Mouse (Mus musculus) lung, postnatal 0 days (tissue): ENCODE measurements around the gene Bcdin3d. TPM values are rescaled to one million over a fixed set of nuclear protein-coding genes. Genes with fewer than 3 reads are reported as not detected.

Experiments used
- ATAC-seq: fragments of 200-750 bp; cut with Nextera tagmentation; 2 replicates; pipeline ENCODE4 v1.8.0; 2017; ENCODE audit warnings: moderate library complexity
- DNase-seq: peaks from one replicate; pipeline ENCODE4 v3.0.0-alpha.2; 2016; ENCODE audit warnings: low spot score
- H3K27ac ChIP-seq: fragments of 300-500 bp; sonication (generic); 2 replicates; pipeline ENCODE4 v1.5.1; 2014; ENCODE audit warnings: antibody characterized with exemption, mild to moderate bottlenecking, low read length, mixed read lengths
- H3K27me3 ChIP-seq: fragments of 300-500 bp; sonication (generic); replicated peaks from 2 replicates; pipeline ENCODE4 v1.6.1; 2014; ENCODE audit warnings: low read length, mixed read lengths; ENCODE audit not compliant: insufficient read depth
- H3K36me3 ChIP-seq: fragments of 300-500 bp; sonication (generic); 2 replicates; pipeline ENCODE4 v1.6.1; 2014; ENCODE audit warnings: low read length, mixed read lengths; ENCODE audit not compliant: insufficient read depth
- H3K4me1 ChIP-seq: fragments of 300-500 bp; sonication (generic); 2 replicates; pipeline ENCODE4 v1.6.1; 2014; ENCODE audit warnings: antibody characterized with exemption, low read depth, low read length, mixed read lengths; ENCODE audit not compliant: insufficient read depth
- H3K4me2 ChIP-seq: fragments of 300-500 bp; sonication (generic); replicated peaks from 2 replicates; pipeline ENCODE4 v1.6.1; 2014; ENCODE audit warnings: low read depth, mild to moderate bottlenecking, low read length, moderate library complexity, mixed read lengths
- H3K4me3 ChIP-seq: fragments of 300-500 bp; sonication (generic); 2 replicates; pipeline ENCODE4 v1.5.1; 2014; ENCODE audit warnings: low read depth, low read length
- H3K9ac ChIP-seq: fragments of 300-500 bp; sonication (generic); replicated peaks from 2 replicates; pipeline ENCODE4 v1.6.1; 2014; ENCODE audit warnings: low read depth, mild to moderate bottlenecking
- H3K9me3 ChIP-seq: fragments of 300-500 bp; sonication (generic); 2 replicates; pipeline ENCODE4 v1.6.1; 2016; ENCODE audit warnings: low read length, mixed read lengths
- CTCF ChIP-seq: IDR thresholded peaks from 2 replicates; pipeline ENCODE4 v1.5.1; 2016; ENCODE audit warnings: antibody characterized with exemption, mild to moderate bottlenecking
- EP300 ChIP-seq: IDR thresholded peaks from 2 replicates; pipeline ENCODE4 v1.6.1; 2016; ENCODE audit warnings: antibody characterized with exemption, mild to moderate bottlenecking, control low read depth
- WGBS: fragments of 180-500 bp; shearing (Covaris S2); extraction: QIAGEN DNeasy Blood & Tissue Kit; methylation state at CpG from one replicate; pipeline ENCODE4 v1.1.7; 2014; 5-methylcytosine and 5-hydroxymethylcytosine counted together
- polyA plus RNA-seq: library from polyadenylated mRNA; unstranded; fragments of >200 nt; fragmentation: Nextera tagmentation; extraction: Ambion mirVana; gene quantifications from 2 replicates; pipeline ENCODE4 v1.2.1, GENCODE M21; 2015

Gene Bcdin3d
- polyA plus RNA-seq, 1 experiment from 2014 or later = 11.5 TPM

DNA sequence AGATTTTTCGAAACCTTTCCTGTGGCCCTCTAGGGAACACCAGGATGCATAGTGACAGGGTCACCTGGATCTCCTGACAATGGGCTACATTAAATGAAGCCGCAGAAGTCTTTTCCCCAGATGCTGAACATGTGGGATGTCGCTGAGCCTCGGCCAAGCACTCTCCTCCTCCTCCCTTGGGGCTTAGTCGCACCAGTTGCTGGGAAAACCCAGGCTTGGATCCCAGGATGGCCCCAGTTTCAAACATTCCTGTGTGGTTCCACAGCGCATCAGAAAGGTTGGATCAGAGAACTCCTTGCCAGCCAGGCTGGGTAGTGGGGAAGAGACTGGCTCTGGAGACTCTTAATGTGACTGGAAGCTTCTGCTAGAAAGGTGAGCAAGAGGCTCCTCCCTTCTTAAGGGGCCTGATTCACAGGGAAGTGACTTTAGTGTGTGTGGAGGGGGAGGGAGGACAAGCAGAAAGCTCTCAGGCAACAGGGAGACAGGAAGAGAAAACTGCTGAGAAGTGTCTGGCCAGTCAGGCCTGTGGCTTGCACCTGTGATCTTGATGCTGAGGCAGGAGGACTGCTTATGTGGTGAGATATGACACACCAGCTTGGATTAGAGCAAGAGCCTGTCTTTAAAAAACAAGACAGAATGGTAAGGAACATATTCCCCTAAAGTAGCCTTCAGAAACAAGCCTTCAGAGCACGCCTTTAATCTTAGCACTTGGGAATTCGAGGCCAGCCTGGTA, 35.4 kb downstream of the Bcdin3d start:
- Histone ChIP-seq H3K27ac (no peak overlapping the region), H3K36me3 (no peaks in the 10 kb centered on the region), H3K9me3 (no peaks in the 10 kb centered on the region), H3K4me1 (peaks cover 10% of the 10 kb centered on the region), H3K9ac (no peak overlapping the region), H3K4me3 (no peak overlapping the region), H3K4me2 (no peak overlapping the region), H3K27me3 (no peaks in the 10 kb centered on the region)
- TF ChIP-seq EP300 = no peak
- no peak for TF ChIP-seq CTCF
- 67% methylated on average over 8 of the region's 8 CpGs for WGBS
- peak; percentile 30 for ATAC-seq
- peak; percentile 50 for DNase-seq

DNA sequence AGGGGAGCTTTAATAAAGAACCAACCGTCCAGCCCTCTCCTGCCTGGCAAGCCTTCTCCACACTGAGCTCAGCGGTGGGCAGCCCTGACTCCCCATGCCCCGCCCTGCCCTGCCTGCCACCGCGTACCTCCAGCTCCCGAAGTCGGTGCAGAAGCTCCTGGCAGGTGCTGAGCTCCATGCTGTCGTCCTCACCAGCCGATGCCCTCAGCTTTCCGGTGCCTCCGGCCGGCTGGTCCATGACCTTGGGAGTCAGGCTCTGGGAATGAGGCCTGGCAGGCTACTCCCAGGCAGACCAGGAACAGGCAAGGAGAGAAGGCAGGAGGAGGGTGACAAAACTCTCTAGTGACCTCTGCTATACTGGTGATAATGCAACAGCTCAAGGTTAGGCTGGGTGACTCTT, 40.6 kb downstream of the Bcdin3d start:
- Histone ChIP-seq H3K4me1 (peaks cover 3% of the 10 kb centered on the region; the same call in 1 of the 2 replicates), H3K27me3 (no peaks in the 10 kb centered on the region), H3K4me2 (no peak overlapping the region), H3K36me3 (no peaks in the 10 kb centered on the region; the same call in 1 of the 2 replicates), H3K9me3 (no peaks in the 10 kb centered on the region), H3K4me3 (no peak overlapping the region), H3K27ac (no peak overlapping the region), H3K9ac (no peak overlapping the region)
- WGBS = 67% methylated on average over 12 of the region's 12 CpGs
- TF ChIP-seq CTCF = no peak
- TF ChIP-seq EP300 = no peak
- 0 out of 2 replicates have a peak, but pooled peaks have one; percentile 7 for ATAC-seq
- no peak for DNase-seq

DNA sequence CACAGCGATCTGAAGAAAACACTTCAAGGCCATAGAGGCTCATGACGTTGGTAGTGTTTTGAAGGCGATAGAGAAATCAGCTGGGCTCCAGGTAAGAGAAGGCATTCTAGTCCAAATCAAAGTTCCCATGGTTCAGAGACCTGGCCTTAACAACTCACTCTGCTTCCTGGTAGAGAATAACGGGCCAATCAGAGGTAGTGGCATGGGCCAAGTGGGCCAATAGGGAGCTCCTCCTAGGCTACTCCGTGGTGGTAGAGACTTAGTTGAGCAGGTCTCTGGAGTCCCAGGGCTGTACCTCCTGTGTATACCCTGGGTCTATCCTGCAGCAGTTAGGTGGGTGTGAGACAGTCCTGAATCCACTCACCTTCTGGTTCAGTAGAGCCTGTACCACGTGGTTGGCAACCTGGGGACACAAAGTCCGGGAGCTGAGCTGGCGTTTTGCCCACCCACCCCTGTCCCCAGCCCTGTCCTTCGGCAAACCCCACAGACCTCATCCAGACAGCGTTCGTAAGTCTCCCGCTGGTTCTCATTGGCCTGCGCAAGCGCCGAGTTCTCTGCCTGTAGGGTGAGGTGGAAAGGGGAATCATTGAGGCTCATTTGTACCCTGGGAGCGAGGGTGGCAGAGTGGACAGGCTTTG, 41.3 kb downstream of the Bcdin3d start:
- Histone ChIP-seq H3K4me3 (no peak overlapping the region), H3K27me3 (no peaks in the 10 kb centered on the region), H3K27ac (no peak overlapping the region), H3K9ac (no peak overlapping the region), H3K4me2 (no peak overlapping the region), H3K4me1 (0 out of 2 replicates have a peak, but pooled peaks cover 3% of the 10 kb centered on the region), H3K36me3 (no peaks in the 10 kb centered on the region; the same call in 1 of the 2 replicates), H3K9me3 (no peaks in the 10 kb centered on the region)
- DNase-seq (no peak), ATAC-seq (no peak)
- WGBS = 88% methylated on average over 16 of the region's 16 CpGs
- TF ChIP-seq EP300 (no peak), CTCF (no peak)

- DNase-seq (no peak), ATAC-seq (no peak; the same call in 1 of the 2 replicates)
- Histone ChIP-seq H3K4me2 (no peak overlapping the region), H3K9me3 (no peaks in the 10 kb centered on the region), H3K27me3 (no peaks in the 10 kb centered on the region), H3K9ac (no peak overlapping the region), H3K4me3 (no peak overlapping the region), H3K4me1 (0 out of 2 replicates have a peak, but pooled peaks cover 3% of the 10 kb centered on the region), H3K36me3 (peaks cover 6% of the 10 kb centered on the region), H3K27ac (no peak overlapping the region)
- no peak for TF ChIP-seq CTCF
- no peak for TF ChIP-seq EP300
- 62% methylated on average over 8 of the region's 8 CpGs for WGBS
Observed at GRCm38 (mm10) chr15:99431967-99432366, 42.6 kb downstream of the Bcdin3d start.

GRCm38 (mm10) chr15:99431504-99431903, 43.0 kb downstream of the Bcdin3d start:
- TF ChIP-seq EP300 (no peak), CTCF (no peak)
- no peaks in the 10 kb centered on the region for H3K9me3 ChIP-seq
- no peaks in the 10 kb centered on the region for H3K27me3 ChIP-seq
- peak; percentile 12; the same call in 1 of the 2 replicates for ATAC-seq
- H3K4me3 ChIP-seq = no peak overlapping the region
- 62% methylated on average over 7 of the region's 7 CpGs for WGBS
- 0 out of 2 replicates have a peak, but pooled peaks cover 3% of the 10 kb centered on the region for H3K4me1 ChIP-seq
- H3K4me2 ChIP-seq = no peak overlapping the region
- peaks cover 8% of the 10 kb centered on the region for H3K36me3 ChIP-seq
- no peak overlapping the region for H3K9ac ChIP-seq
- DNase-seq = peak; percentile 54
- H3K27ac ChIP-seq = no peak overlapping the region

- 0 out of 2 replicates have a peak, but pooled peaks cover 3% of the 10 kb centered on the region for H3K4me1 ChIP-seq
- no peaks in the 10 kb centered on the region for H3K27me3 ChIP-seq
- ATAC-seq = peak; percentile 17; the same call in 1 of the 2 replicates
- peaks cover 8% of the 10 kb centered on the region for H3K36me3 ChIP-seq
- no peak overlapping the region for H3K4me2 ChIP-seq
- 74% methylated on average over 10 of the region's 10 CpGs for WGBS
- H3K4me3 ChIP-seq = no peak overlapping the region
- H3K9ac ChIP-seq = no peak overlapping the region
- TF ChIP-seq CTCF = no peak
- no peak for TF ChIP-seq EP300
- H3K27ac ChIP-seq = peak overlapping the region; percentile 0; the same call in 1 of the 2 replicates
- H3K9me3 ChIP-seq = no peaks in the 10 kb centered on the region
- no peak for DNase-seq
Observed at GRCm38 (mm10) chr15:99431063-99431462, 43.5 kb downstream of the Bcdin3d start.
